Mouse (Mus musculus) adrenal gland (tissue): ENCODE measurements around the gene Unc119.

Source experiments
- intact Hi-C: fragments of 180-260 bp; cut with DNase I; formaldehyde crosslinking; loops from one replicate; pipeline ENCODE4 v1.15.1; 2025

Unc119 gene

DNA sequence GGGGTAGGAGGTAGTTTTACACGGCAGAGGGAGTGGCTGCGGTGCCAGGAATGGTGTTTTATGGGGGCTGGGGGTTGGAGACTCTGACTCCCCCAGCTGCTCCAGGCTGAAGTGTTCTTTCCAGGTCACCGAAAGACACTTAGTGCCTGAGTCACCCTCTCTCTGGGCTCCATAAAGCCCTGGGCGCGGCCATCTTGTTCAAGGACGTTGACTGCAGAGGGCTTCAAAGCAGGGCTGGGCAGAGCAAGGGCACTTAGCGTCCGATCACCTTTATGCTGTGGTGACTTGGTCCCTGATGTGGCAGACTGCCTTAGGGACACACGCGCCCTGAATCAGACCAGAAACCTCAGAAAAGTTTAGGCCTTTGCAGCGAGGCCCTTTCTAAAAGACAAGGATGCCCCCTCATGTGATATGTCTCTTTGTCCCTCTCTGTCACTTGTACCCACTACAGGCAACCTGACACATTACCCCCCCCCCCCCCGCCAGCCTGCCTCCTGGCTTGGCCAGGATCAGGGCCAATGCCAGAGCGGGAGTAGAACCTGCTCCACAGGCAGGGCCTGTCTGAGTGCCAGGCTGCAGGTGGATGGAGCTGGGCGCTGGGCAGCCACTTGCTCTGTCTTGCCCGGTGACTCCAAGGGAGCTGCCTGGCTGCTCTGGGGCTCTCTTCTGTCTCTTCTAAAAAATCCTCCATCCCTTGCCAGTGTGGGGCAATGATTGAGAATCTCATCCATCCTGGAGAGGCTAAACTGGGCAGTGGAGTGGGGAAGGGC lies 24.4 kb downstream of the Unc119 start:
- intact Hi-C loops, result no loop called here

DNA sequence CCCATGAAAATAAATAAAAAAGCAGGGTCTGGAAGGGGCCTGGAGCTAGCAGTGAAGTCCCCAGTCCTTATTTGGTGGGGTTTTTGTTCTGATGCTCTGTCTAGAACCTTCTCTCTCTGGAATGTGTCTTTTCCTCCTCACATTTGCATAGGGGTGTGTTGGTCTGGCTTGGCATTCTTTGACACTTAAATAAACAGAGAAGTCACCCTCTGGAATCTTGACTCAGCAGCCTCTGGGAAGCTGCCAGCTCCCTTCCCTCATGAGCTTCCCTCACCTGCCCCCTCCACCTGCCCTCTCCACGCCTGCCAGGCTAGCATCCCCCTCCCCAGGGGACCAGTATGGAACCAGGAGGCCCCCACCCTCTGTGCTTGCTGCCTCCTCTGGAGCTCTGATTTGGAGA lies 27.1 kb downstream of the Unc119 start:
- intact Hi-C loops, result no loop called here

DNA sequence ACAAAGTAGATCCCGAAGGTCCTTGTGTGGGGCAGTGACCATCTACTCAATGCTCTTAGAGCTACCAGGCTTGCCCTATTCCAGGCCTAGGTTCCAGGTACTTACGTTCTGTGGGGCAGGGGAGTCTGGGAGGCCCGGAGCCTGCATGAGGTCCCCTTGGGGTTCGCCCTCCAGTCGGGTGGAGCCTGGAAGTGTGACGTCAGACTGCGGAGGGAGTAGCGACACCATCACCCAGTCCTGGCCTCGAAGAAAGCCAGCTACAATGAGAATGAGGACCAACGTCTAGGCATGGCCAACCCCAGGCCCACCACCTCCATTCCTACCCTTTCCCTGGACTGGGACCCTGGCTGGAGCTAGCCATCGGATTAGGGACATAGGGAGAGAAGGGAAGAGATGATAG lies 28.4 kb downstream of the Unc119 start:
- intact Hi-C loops, result no loop called here

- intact Hi-C loops, result no loop called here
Measured at GRCm38 (mm10) chr11:78372166-78372565, 28.9 kb downstream of the Unc119 start.

DNA sequence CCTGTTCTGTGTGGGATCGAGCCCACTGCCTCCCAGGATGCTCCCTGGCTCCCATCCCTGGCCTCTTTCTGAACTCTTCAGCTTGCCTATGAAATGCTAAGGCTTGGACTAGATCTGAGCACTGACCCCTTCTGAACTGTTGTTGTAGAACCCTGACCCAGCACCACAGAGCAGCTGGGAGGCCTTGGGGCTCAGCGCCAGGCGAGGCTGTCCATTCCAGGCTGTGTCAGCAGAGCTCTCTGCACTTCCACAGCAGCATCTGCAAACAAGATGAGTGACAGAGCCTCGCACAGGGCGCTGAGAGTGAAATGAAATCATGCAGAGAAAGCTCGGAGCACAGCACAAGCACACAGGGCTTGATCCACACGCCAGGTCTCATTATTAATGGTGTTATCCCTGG lies 29.3 kb downstream of the Unc119 start:
- intact Hi-C loops, result no loop called here

DNA sequence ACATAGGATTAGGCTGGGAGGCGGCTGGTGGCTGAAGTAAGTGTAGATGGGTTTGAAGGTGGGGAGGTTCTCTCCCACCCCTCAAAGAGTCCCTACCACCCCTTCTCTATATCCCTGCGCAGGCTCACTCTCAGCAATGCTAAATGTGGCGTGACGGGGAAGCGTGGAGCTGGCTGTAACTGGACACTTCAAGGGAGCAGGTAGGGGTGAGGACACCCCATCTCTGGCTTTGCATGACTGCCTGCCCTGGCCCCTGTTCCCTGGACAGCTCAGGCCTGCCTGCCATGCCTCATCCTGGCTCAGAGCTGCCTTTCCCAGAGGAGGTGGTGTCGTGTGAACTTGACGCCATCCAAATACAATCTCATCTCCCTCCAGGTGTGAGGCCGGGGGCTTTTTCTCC lies 30.9 kb downstream of the Unc119 start:
- intact Hi-C loops, result no loop called here

GRCm38 (mm10) chr11:78377549-78378159 lies 34.4 kb downstream of the Unc119 start:
- intact Hi-C loops, result no loop called here

DNA sequence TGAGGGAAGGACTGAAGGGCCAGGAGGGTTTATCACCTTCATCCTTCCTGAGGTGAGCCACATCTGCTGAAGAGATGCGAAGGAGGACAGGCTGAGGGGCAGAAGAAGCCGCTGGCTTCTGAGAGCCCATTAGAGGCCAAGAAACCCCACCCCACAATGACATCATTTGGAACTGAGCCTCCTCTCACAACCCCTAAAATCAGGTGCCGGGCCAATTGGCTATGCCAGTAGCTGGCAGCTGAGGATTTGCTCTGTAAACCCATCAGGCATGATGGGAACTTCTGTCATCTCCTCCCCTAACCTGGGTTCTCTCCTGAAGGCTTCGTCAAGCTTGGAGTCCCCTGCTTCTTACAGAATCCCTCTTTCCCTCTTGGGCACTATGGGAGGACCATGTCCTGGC lies 37.1 kb downstream of the Unc119 start:
- intact Hi-C loops, result no loop called here

DNA sequence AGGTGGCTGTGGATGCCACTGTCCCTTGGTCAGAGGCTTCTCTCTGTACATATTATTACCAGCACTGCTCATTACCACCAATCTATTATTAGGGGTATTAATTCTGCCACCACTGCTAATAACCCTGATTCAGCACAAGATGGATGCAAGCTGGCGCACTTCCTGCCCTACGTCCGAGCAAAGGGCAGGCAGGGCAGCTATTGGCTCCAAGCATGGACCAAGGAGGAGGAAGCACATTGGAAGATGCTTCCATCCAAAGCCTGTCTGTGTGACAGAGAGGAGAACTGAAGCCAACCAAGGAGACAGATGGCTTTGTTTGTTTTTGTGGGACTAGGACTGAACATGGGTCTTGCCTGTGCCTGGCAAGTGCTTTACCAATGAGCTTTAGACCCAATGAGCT lies 37.7 kb downstream of the Unc119 start:
- intact Hi-C loops, result no loop called here

- intact Hi-C loops, result no loop called here
Measured at GRCm38 (mm10) chr11:78382286-78382685, 39.0 kb downstream of the Unc119 start.

GRCm38 (mm10) chr11:78382701-78383100 lies 39.4 kb downstream of the Unc119 start:
- intact Hi-C loops, result no loop called here

DNA sequence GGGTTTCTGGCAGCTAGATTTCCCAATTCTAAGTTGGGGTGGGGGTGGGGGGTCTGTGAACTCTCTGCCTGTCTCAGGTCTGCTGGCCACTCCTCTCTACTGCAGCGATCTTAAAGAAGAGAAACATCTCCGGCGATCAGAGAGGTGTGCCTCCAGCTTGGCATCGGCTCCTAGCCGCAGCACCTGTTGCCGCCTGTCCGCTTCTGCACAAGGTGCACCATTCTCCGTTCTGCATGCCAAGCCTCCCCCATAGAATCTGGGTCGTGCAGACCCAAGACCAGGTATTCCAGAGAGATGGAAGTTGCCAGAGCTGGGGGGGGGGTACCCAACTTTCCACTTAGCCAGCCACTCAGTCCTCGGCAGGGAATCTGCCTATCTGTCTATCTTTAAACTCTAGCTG lies 42.5 kb downstream of the Unc119 start:
- intact Hi-C loops, result no loop called here

DNA sequence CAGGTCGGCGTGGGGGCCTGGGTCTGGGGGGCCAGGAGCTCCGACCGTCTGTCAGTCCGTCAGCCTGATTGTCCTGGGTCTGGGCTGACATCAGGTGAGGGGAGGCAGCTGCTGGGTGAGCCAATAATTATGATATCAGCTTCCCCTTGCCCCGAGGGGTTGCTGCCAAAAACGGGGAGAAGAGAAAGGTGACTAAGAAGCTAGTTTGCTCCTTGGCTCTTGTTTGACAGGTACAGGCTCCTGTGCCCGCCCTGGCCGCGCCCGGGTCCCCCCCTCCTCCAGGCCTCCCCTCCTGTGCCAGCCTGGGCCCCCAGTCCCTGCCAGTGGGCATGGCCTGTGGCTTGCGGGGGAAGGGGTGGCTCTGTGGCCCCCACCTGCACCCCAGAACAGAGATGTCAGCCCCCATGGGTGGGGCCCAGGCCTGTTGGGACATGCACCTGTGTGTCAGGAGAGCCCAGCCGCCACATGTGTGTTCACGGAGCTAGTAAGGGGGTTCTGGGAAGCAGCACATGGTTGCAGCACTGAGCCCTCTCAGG lies 43.3 kb downstream of the Unc119 start, which contains the start of gene Foxn1:
TSS of gene Foxn1 (minus strand) at position 51 of the 536 bp plus-strand sequence.
- intact Hi-C loops, result no loop called here

DNA sequence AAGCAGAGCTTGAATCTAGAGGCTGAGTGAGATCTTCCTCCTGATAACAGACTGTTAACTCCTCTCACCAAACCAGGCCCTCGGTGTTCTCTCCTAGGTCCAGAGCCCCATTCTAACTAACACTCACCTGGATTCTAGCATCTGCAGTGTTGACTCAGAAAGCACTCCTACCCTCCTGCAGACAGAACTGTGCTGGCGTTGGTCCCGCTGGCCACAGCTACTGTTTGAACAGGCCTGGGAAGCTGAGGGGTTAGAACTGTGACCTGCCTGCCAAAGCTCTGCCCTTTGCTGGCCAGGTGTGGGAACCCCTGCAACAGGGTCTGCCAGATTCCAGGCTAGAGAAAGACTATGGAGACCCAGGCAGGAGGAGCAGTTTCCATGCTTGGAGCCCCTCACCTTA lies 49.4 kb downstream of the Unc119 start:
- intact Hi-C loops, result no loop called here

DNA sequence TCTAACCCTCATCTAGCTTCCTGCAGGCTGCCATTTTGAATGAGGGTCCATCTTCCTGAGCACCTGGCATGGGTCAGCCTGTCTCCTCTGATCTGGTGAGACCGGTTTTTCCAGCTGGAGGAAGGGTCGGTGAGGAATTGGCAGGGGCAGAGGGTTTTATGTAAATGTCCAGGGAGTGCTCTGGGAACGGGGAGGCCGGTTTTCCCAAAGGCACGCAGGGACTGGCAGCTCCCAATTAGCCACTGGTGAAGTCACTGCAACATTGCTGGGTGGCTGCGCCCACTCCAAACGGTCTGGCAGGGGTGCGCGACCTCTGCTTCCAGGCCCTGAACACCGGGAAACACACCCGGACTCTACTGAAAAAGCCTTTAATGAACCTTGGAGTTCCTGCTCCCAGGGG lies 53.7 kb downstream of the Unc119 start:
- intact Hi-C loops, result loop anchor here (1.0 kb wide), 1 partner anchor 37 kb away; no protein-coding TSS in a partner anchor

- intact Hi-C loops, result loop anchor here (1.0 kb wide), 1 partner anchor 37 kb away; no protein-coding TSS in a partner anchor
Measured at GRCm38 (mm10) chr11:78397397-78397796, 54.1 kb downstream of the Unc119 start.

DNA sequence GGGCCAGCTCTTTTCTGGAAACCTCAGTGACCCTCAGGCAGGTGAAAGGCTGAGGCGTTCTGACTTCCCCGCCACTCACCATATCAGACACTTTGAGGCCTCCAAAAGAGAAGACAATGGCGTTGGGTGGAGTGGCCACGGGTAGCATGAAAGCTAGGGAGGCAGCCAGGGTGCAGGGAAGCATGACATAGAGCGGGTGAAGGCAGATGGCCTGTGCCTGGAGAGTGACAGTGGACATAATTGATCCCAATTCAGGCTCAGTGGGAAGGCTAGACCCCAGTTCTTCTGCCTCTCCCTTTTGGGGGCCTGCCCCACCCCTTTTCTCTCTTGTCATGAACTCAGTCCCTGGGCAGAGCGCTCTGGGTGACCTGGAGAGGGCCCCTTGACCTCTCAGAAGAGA lies 54.9 kb downstream of the Unc119 start:
- intact Hi-C loops, result no loop called here
